Comparison of ENCODE assay signal across 8 mouse cellular contexts in the genomic region with DNA sequence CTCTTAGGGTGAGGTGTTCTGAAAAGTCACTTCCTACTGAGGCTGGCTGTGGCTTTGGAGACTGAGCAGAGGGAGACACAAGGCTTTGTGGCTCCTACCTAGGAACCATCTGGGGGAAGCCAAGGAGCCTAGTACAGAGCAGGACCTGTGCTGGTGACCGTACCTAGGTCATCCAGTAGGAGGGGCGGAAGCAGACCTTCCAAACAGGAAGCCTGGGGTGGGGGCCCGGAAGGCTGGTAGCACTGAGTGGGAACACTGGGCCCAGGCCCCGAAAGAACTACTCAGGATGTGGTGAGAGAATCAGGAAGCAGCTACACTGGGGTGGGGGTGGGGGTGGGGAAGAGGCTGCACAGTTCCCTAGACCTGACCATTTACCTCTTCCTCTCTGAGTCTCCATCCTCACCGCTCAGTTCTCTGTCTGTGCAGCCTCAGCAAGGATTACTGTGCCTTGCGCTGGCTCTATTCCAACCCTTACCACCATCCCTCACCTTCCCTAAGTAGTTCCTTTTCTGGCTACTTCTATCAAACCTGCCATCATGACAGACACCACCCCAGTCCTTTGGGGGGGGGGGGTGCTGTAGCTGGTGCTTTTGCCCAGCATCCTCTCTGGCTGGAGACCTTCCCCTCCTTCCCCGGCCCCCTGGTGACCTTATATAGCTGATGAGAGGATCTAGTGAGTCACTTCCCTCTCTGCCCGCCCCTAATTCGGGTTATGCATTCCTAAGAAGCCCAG. TPM values are rescaled to one million over a fixed set of nuclear protein-coding genes. Genes with fewer than 3 reads are reported as not detected.
DNase-seq lines count a peak whose midpoint lies in the region; ATAC-seq and TF ChIP-seq lines count a peak whose summit lies in the region.

No protein-coding gene starts in this region.

- DNase-seq in 3134 (ENCODE audit: extremely low read depth, insufficient read length, low spot score) = peak; percentile 86
- DNase-seq in ES-CJ7 (ENCODE audit: low read depth, low spot score) = peak; percentile 86
- DNase-seq in heart, postnatal 36 days = peak; percentile 73 to 78
- no peak for DNase-seq in limb, embryonic 11.5 days (ENCODE audit: low spot score)
- DNase-seq in thymus, adult 2 months = peak; percentile 85
- DNase-seq in cerebellum, adult 9-11 months = no peak

- peak overlapping the region; percentile 77 for H3K4me2 ChIP-seq in embryonic facial prominence, embryonic 15.5 days (replicated peaks)
- peak overlapping the region; percentile 88 for H3K4me2 ChIP-seq in limb, embryonic 11.5 days (ENCODE audit: low read depth, severe bottlenecking)
- peak overlapping the region; percentile 100 for H3K4me2 ChIP-seq in midbrain, embryonic 12.5 days (replicated peaks)

- intact Hi-C loops in heart, postnatal 36 days (cut with DNase I) = no loop called here

- no peak for TF ChIP-seq POLR2A in thymus, adult 2 months (IDR thresholded peaks at IDR 0.05; ENCODE audit: control insufficient read depth, extremely low read depth, insufficient read depth, low read length, poor library complexity)

- peaks cover 60% of the 10 kb centered on the region for H3K4me1 ChIP-seq in embryonic facial prominence, embryonic 15.5 days
- peaks cover 33% of the 10 kb centered on the region for H3K4me1 ChIP-seq in limb, embryonic 11.5 days (ENCODE audit: control insufficient read depth, insufficient read depth, low read length)
- peaks cover 60% of the 10 kb centered on the region for H3K4me1 ChIP-seq in midbrain, embryonic 12.5 days
- peaks cover 39% of the 10 kb centered on the region for H3K4me1 ChIP-seq in thymus, adult 2 months (replicated peaks; ENCODE audit: control insufficient read depth, insufficient read depth, low read length)

- no peak; the same call in 1 of the 2 replicates for TF ChIP-seq CTCF in thymus, adult 2 months (IDR thresholded peaks at IDR 0.05; ENCODE audit: borderline replicate concordance, control insufficient read depth, extremely low read depth, insufficient read depth, low read length, poor library complexity)

- peak overlapping the region; percentile 35 for H3K9ac ChIP-seq in embryonic facial prominence, embryonic 15.5 days
- H3K9ac ChIP-seq in limb, embryonic 11.5 days (ENCODE audit: low read length) = peak overlapping the region; percentile 22; the same call in 1 of the 2 replicates
- peak overlapping the region; percentile 92 for H3K9ac ChIP-seq in midbrain, embryonic 12.5 days (replicated peaks)

- peak overlapping the region; percentile 72 for H3K4me3 ChIP-seq in embryonic facial prominence, embryonic 15.5 days (replicated peaks)
- H3K4me3 ChIP-seq in limb, embryonic 11.5 days (ENCODE audit: low read depth, low read length) = peak overlapping the region; percentile 24
- peak overlapping the region; percentile 60 for H3K4me3 ChIP-seq in midbrain, embryonic 12.5 days
- H3K4me3 ChIP-seq in thymus, adult 2 months (ENCODE audit: control insufficient read depth, insufficient read depth, low read length) = peak overlapping the region; percentile 96

- 36% methylated on average over 9 of the region's 9 CpGs for WGBS in embryonic facial prominence, embryonic 15.5 days
- 71% methylated on average over 9 of the region's 9 CpGs for WGBS in limb, embryonic 11.5 days
- WGBS in midbrain, embryonic 12.5 days = 76% methylated on average over 9 of the region's 9 CpGs
- WGBS in thymus, adult 2 months = 3% methylated on average over 9 of the region's 9 CpGs

- no peak for ATAC-seq in embryonic facial prominence, embryonic 15.5 days (ENCODE audit: insufficient number of reproducible peaks, low FRiP score, low TSS enrichment, low read depth)
- no peak for ATAC-seq in limb, embryonic 11.5 days (ENCODE audit: insufficient number of reproducible peaks, low FRiP score, low TSS enrichment, low read depth)
- ATAC-seq in midbrain, embryonic 12.5 days (ENCODE audit: low FRiP score, low read depth) = no peak

- peaks cover 30% of the 10 kb centered on the region for H3K36me3 ChIP-seq in embryonic facial prominence, embryonic 15.5 days
- H3K36me3 ChIP-seq in limb, embryonic 11.5 days (ENCODE audit: control insufficient read depth, insufficient read depth, low read length) = peaks cover 6% of the 10 kb centered on the region; the same call in 1 of the 2 replicates
- peaks cover 43% of the 10 kb centered on the region for H3K36me3 ChIP-seq in midbrain, embryonic 12.5 days
- peaks cover 14% of the 10 kb centered on the region for H3K36me3 ChIP-seq in thymus, adult 2 months (ENCODE audit: control insufficient read depth, insufficient read depth, low read length)

- no peaks in the 10 kb centered on the region for H3K27me3 ChIP-seq in embryonic facial prominence, embryonic 15.5 days
- no peaks in the 10 kb centered on the region for H3K27me3 ChIP-seq in limb, embryonic 11.5 days (ENCODE audit: control insufficient read depth, insufficient read depth, low read length)
- H3K27me3 ChIP-seq in midbrain, embryonic 12.5 days = no peaks in the 10 kb centered on the region
- H3K27me3 ChIP-seq in thymus, adult 2 months (ENCODE audit: control insufficient read depth, insufficient read depth, low read length) = no peaks in the 10 kb centered on the region

- peak overlapping the region; percentile 78 for H3K27ac ChIP-seq in embryonic facial prominence, embryonic 15.5 days (replicated peaks)
- no peak overlapping the region for H3K27ac ChIP-seq in limb, embryonic 11.5 days (replicated peaks; ENCODE audit: low read depth, low read length)
- H3K27ac ChIP-seq in midbrain, embryonic 12.5 days (replicated peaks) = peak overlapping the region; percentile 43; the same call in 1 of the 2 replicates
- H3K27ac ChIP-seq in thymus, adult 2 months (ENCODE audit: control insufficient read depth, insufficient read depth, low read length) = peak overlapping the region; percentile 88

- no peaks in the 10 kb centered on the region for H3K9me3 ChIP-seq in embryonic facial prominence, embryonic 15.5 days (replicated peaks)
- H3K9me3 ChIP-seq in limb, embryonic 11.5 days (ENCODE audit: control insufficient read depth, low read length) = peaks cover 3% of the 10 kb centered on the region; the same call in 1 of the 2 replicates
- 0 out of 2 replicates have a peak, but pooled peaks cover 5% of the 10 kb centered on the region for H3K9me3 ChIP-seq in midbrain, embryonic 12.5 days

RNA-seq across cellular contexts. Expression of a gene that starts 4.9 kb away (rescaled TPM):
- 28.5 and 30.3 TPM in 2 replicates for polyA plus RNA-seq in embryonic facial prominence, embryonic 15.5 days (2015; fragmentation: Nextera tagmentation; extraction: Ambion mirVana)
- total RNA-seq in heart, postnatal 36 days (2021) = 10 to 100 TPM; 15.6 to 17.0 TPM
- polyA plus RNA-seq in limb, embryonic 11.5 days (2014; fragmentation: Nextera tagmentation; extraction: Ambion mirVana) = 22.9 and 25.6 TPM in 2 replicates
- polyA plus RNA-seq in midbrain, embryonic 12.5 days (2016; fragmentation: Nextera tagmentation; extraction: Ambion mirVana) = 27.7 and 27.9 TPM in 2 replicates
- 174 and 176 TPM in 2 replicates for polyA plus RNA-seq in thymus, adult 2 months (2012; rRNA removed)

RNA-seq across cellular contexts. Expression of a gene that starts 9.2 kb away (rescaled TPM):
- polyA plus RNA-seq in embryonic facial prominence, embryonic 15.5 days (2015; fragmentation: Nextera tagmentation; extraction: Ambion mirVana) = 53.2 and 55.2 TPM in 2 replicates
- 1 to 10 TPM; 2.3 to 2.4 TPM for total RNA-seq in heart, postnatal 36 days (2021)
- 55.6 and 56.4 TPM in 2 replicates for polyA plus RNA-seq in limb, embryonic 11.5 days (2014; fragmentation: Nextera tagmentation; extraction: Ambion mirVana)
- polyA plus RNA-seq in midbrain, embryonic 12.5 days (2016; fragmentation: Nextera tagmentation; extraction: Ambion mirVana) = 48.5 and 48.6 TPM in 2 replicates
- polyA plus RNA-seq in thymus, adult 2 months (2012; rRNA removed) = 82.8 and 111 TPM in 2 replicates

RNA-seq across cellular contexts. Expression of a gene that starts 9.3 kb away (rescaled TPM):
- 40.7 and 50.6 TPM in 2 replicates for polyA plus RNA-seq in embryonic facial prominence, embryonic 15.5 days (2015; fragmentation: Nextera tagmentation; extraction: Ambion mirVana)
- total RNA-seq in heart, postnatal 36 days (2021) = 10 to 100 TPM; 19.2 to 22.2 TPM
- polyA plus RNA-seq in limb, embryonic 11.5 days (2014; fragmentation: Nextera tagmentation; extraction: Ambion mirVana) = 46.5 and 51.2 TPM in 2 replicates
- polyA plus RNA-seq in midbrain, embryonic 12.5 days (2016; fragmentation: Nextera tagmentation; extraction: Ambion mirVana) = 47.8 and 48.2 TPM in 2 replicates
- polyA plus RNA-seq in thymus, adult 2 months (2012; rRNA removed) = 174 and 182 TPM in 2 replicates

RNA-seq across cellular contexts. Expression of a gene that starts 26.9 kb away (rescaled TPM):
- polyA plus RNA-seq in embryonic facial prominence, embryonic 15.5 days (2015; fragmentation: Nextera tagmentation; extraction: Ambion mirVana) = 22.3 and 23.9 TPM in 2 replicates
- total RNA-seq in heart, postnatal 36 days (2021) = 100 to 1,000 TPM; 109 to 112 TPM
- 21.3 and 23.2 TPM in 2 replicates for polyA plus RNA-seq in limb, embryonic 11.5 days (2014; fragmentation: Nextera tagmentation; extraction: Ambion mirVana)
- 24.9 and 29.2 TPM in 2 replicates for polyA plus RNA-seq in midbrain, embryonic 12.5 days (2016; fragmentation: Nextera tagmentation; extraction: Ambion mirVana)
- 73.4 and 86.8 TPM in 2 replicates for polyA plus RNA-seq in thymus, adult 2 months (2012; rRNA removed)

RNA-seq across cellular contexts. Expression of a gene that starts 29.0 kb away (rescaled TPM):
- polyA plus RNA-seq in embryonic facial prominence, embryonic 15.5 days (2015; fragmentation: Nextera tagmentation; extraction: Ambion mirVana) = 12.0 and 16.1 TPM in 2 replicates
- 10 to 100 TPM; 12.2 to 14.2 TPM for total RNA-seq in heart, postnatal 36 days (2021)
- 20.7 and 23.5 TPM in 2 replicates for polyA plus RNA-seq in limb, embryonic 11.5 days (2014; fragmentation: Nextera tagmentation; extraction: Ambion mirVana)
- 19.1 and 20.3 TPM in 2 replicates for polyA plus RNA-seq in midbrain, embryonic 12.5 days (2016; fragmentation: Nextera tagmentation; extraction: Ambion mirVana)
- polyA plus RNA-seq in thymus, adult 2 months (2012; rRNA removed) = 17.4 and 22.4 TPM in 2 replicates

Comparison
In these comparisons a context has a peak if more than half of its experiments do, and no peak if none do; other contexts are left out.
1. DNase-seq: peak in 3134 (single experiment), ES-CJ7 (single experiment), heart, postnatal 36 days (2 of 2) and thymus, adult 2 months (single experiment); none in limb, embryonic 11.5 days (single experiment) and cerebellum, adult 9-11 months (single experiment).
2. H3K4me3 ChIP-seq: peak in every context shown above with its lines; median percentile 96 in thymus, adult 2 months; 72 in embryonic facial prominence, embryonic 15.5 days; 60 in midbrain, embryonic 12.5 days; 24 in limb, embryonic 11.5 days.
3. H3K9ac ChIP-seq: peak in every context shown above with its lines; median percentile 92 in midbrain, embryonic 12.5 days; 35 in embryonic facial prominence, embryonic 15.5 days; 22 in limb, embryonic 11.5 days.
4. Peak in every context shown above with its lines, with median percentiles within 50 percentile points of each other: H3K4me2 ChIP-seq.